Mouse (Mus musculus) olfactory bulb, adult 2 months (tissue): ENCODE measurements at regions not wholly inside any gene's neighbourhood (a gene's known extent, or its start where the extent isn't known, plus 50 kb on each side); places are given as distances from the start of the nearest gene placed in this dataset.

Source experiments
- CTCF ChIP-seq: fragments of 200-500 bp; IDR thresholded peaks from 2 replicates; pipeline ENCODE4 v1.5.1; 2012; ENCODE audit warnings: low read depth, mild to moderate bottlenecking, low read length, moderate library complexity; ENCODE audit not compliant: insufficient read depth
- POLR2A ChIP-seq: fragments of 200-500 bp; IDR thresholded peaks from 2 replicates; pipeline ENCODE4 v1.6.1; 2012; ENCODE audit warnings: mild to moderate bottlenecking, low read depth, low read length, moderate library complexity; ENCODE audit not compliant: insufficient read depth

- TF ChIP-seq CTCF (no peak), POLR2A (no peak)
Measured at GRCm38 (mm10) chr2:128526100-128526499, 64.9 kb upstream of the Spdye4c start.
